Mouse (Mus musculus) spleen, postnatal 14 days (tissue): ENCODE data around the gene Zfp110.
"Not testable (repeated sequence)": the region's sequence is repeated elsewhere in the genome, so short reads cannot be mapped to it uniquely, and the experiment has no call there.

ENCODE experiments used
- DNase-seq, 2 experiments: peaks; one replicate each; pipeline ENCODE4 v3.0.0; 2021 to 2022; ENCODE audit warnings: low spot score in 2 of 2

Gene Zfp110

GRCm38 (mm10) chr7:12834162-12835120 lies at the start of gene Zfp110:
TSS of gene Zfp110 (plus strand) at chr7:12834761.
- DNase-seq = peak; percentile 75 to 88

GRCm38 (mm10) chr7:12787333-12787732 lies 47.2 kb upstream of the Zfp110 start:
- DNase-seq = no peak

GRCm38 (mm10) chr7:12788025-12788424 lies 46.5 kb upstream of the Zfp110 start:
- DNase-seq = no peak

GRCm38 (mm10) chr7:12792624-12793023 lies 41.9 kb upstream of the Zfp110 start:
- DNase-seq = not testable (repeated sequence)

- no peak for DNase-seq
Measured at GRCm38 (mm10) chr7:12797971-12798370, 36.6 kb upstream of the Zfp110 start.

- no peak for DNase-seq
Measured at GRCm38 (mm10) chr7:12799554-12799953, 35.0 kb upstream of the Zfp110 start.

- peak; percentile 4 to 8 for DNase-seq
Measured at GRCm38 (mm10) chr7:12802866-12803726, 31.5 kb upstream of the Zfp110 start, which contains the start of gene Zscan18. TSS of gene Zscan18 (minus strand) at chr7:12803635.

- no peak for DNase-seq
Measured at GRCm38 (mm10) chr7:12803727-12804071, 30.9 kb upstream of the Zfp110 start.

- no peak for DNase-seq
Measured at GRCm38 (mm10) chr7:12815566-12815965, 19.0 kb upstream of the Zfp110 start.

GRCm38 (mm10) chr7:12818521-12819295 lies 15.9 kb upstream of the Zfp110 start, which contains the start of gene Zfp329:
TSS of gene Zfp329 (minus strand) at chr7:12818858.
- DNase-seq = peak; percentile 81 to 87

GRCm38 (mm10) chr7:12835193-12835671 lies 671 bp downstream of the Zfp110 start:
- no peak for DNase-seq

- DNase-seq = no peak
Measured at GRCm38 (mm10) chr7:12835779-12836178, 1.2 kb downstream of the Zfp110 start.

- no peak for DNase-seq
Measured at GRCm38 (mm10) chr7:12874301-12874700, 39.7 kb downstream of the Zfp110 start.

GRCm38 (mm10) chr7:12880036-12880435 lies 45.5 kb downstream of the Zfp110 start:
- DNase-seq = no peak

- DNase-seq = not testable (repeated sequence)
Measured at GRCm38 (mm10) chr7:12880497-12880896, 45.9 kb downstream of the Zfp110 start.

GRCm38 (mm10) chr7:12880911-12881660 lies 46.5 kb downstream of the Zfp110 start, which contains the start of gene Zfp128:
TSS of gene Zfp128 (plus strand) at chr7:12881177.
- peak; percentile 79 to 87 for DNase-seq

- DNase-seq = no peak
Measured at GRCm38 (mm10) chr7:12886563-12887266, 52.2 kb downstream of the Zfp110 start.

GRCm38 (mm10) chr7:12887585-12887984 lies 53.0 kb downstream of the Zfp110 start:
- no peak for DNase-seq

- DNase-seq = no peak
Measured at GRCm38 (mm10) chr7:12890928-12891327, 56.4 kb downstream of the Zfp110 start.

- DNase-seq = no peak
Measured at GRCm38 (mm10) chr7:12891334-12891733, 56.8 kb downstream of the Zfp110 start.
